Mouse (Mus musculus) embryo, embryonic 11 days (tissue): ENCODE results near the gene Actn1.
"Not testable (repeated sequence)": the region's sequence is repeated elsewhere in the genome, so short reads cannot be mapped to it uniquely, and the experiment has no call there.

ENCODE experiments used
- DNase-seq: peaks from one replicate; pipeline ENCODE4 v3.0.0-alpha.2; 2015

Gene Actn1

DNA sequence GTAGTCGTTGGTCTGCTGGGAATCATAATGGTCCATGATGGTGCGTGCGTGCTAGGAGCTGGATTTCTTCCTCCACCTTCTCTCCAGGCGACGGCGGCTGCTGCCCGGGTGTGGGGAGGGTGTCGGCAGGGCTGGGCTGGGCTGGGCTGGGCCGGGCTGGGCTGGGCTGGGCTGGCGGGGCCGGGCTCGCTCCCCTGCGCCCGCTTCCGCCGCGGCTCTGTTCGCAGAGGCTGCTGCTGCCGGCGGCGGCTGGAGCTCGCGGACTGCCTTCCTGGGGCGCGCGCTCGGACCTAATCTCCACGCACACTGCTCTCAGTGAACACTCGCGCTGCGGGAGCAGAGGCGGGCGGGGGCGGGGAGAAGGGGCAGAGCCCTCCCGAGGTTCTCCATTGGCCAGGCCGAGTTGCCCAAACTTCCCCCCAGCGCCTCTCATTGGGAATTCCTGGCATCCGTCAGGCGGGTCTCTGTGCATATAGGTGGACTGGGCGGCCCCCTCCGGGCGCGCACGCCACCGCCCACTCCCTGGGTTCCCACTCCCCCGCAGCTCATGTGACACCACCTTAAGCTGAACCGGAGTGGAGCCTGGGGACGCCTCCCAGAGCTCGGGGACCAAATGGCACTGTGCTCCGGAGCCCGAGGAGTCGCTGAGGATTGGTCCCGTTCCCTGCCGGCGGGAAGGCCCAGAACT lies at the start of gene Actn1:
Gene Actn1 (minus strand): TSS at position 316 of the 688 bp plus-strand sequence.
- peak; percentile 96 for DNase-seq

DNA sequence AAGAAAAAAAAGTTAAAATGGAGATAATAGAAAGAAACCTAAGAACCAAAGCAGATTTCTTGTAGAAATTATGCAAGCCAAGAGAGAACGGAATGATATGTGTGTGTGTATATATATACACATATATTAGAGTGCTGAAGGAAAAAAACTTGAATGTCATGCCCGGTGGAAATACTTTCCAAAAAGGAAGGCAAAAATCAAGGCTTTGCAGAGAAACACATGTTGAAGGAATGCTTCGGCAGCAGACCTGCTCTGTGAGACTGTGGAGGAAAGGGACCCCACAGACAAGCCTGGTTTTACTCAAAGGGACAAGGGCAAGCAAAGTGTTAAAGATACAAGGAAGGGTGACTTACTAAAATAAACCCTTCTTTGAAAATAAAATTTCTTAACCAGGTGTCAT lies 47.4 kb upstream of the Actn1 start:
- DNase-seq = no peak

DNA sequence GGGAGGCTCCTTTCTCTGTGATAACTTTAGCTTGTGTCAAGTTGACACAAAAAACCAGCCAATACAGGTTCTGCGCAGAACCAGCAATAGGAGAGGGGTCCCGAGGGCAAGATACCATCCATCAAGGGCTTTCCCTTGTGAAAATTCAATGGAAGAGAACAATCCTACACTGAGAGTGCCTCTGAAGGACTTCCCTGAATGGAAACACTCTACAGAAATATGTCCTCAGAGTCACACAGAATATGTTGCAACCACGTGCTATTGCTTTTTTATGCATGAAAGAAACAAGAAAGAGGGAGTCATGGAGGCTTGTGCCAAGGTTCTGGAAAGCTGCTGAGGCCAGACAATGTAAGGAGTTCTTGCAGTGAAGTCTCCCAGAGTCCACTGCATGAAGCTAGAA lies 44.3 kb upstream of the Actn1 start:
- no peak for DNase-seq

DNA sequence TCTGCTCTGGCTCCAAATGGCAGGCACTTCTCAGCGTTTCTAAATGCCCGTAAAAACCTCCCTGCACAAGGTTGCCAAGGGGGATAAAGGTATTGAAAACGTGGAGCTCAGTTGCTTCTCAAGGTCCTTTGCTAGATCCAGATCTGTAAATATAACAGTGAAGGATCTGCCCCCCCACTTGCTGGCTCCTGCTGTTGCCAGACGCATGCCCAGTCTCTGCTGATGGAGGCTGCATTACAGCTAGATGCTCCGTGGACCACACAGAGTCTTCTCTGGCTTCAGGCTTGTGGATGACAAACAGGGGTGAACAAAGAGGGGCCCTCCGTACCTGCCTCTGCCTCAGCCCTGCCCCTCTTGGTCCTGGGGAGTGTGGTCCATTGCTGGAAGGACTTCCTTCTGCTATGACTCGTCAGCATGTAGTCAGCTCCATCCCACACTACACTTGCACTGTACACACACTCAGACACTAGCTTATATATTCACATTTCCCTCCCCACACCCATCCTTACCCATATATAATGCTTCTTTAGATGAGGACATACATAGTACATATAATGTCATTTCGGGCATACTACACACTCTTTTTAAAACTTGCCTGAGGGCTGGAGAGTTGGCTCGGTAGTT lies 40.8 kb upstream of the Actn1 start:
- DNase-seq = no peak

GRCm38 (mm10) chr12:80298714-80299113 lies 38.5 kb upstream of the Actn1 start:
- DNase-seq = no peak

DNA sequence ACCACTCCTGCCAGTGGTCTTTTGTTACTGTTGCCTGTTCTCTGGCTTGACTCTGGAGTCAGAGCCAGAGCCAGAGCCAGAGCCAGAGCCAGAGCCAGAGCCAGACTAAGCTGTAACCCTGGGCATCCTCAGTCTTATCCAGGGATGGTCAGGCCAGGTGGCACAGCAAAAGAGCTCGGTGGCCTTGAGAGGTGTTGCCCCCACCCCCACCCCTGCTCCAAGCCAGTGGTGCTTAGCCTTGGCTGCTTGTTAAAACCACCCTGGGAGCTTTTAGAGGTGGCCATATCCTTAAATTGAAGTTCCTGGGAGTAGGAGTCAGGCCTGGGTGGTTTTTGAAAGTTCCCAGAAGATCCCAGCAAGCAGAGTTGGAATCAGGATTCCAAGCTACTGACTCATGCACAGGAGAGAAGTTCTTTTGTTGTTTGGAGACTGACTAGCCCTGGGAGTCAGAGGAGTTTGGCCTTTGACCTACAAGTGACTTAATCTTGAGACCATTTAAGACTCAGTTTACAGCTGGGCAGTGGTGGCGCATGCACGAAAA lies 31.8 kb upstream of the Actn1 start:
- no peak for DNase-seq

GRCm38 (mm10) chr12:80290964-80291363 lies 30.8 kb upstream of the Actn1 start:
- DNase-seq = no peak

GRCm38 (mm10) chr12:80290483-80290882 lies 30.3 kb upstream of the Actn1 start:
- no peak for DNase-seq

DNA sequence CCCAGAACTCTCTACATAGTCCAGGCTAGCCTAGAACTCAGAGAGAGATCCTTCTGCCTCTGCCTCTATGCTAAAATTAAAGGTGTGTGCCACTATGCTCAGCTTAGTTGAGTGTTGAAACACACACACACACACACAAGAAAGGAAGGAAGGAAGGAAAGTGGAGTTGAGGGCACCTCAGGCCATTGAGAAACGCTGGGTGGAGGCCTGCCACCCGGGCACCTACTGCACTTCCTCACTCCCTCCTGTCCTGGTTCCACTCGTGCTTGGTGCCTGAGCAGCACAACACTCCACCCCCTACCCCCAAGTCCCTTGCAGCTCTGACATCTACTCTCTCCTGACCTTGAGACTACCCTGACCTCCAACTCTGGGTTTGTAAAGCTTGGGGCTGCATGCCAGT lies 29.6 kb upstream of the Actn1 start:
- DNase-seq = no peak

GRCm38 (mm10) chr12:80285890-80286289 lies 25.7 kb upstream of the Actn1 start:
- no peak for DNase-seq

DNA sequence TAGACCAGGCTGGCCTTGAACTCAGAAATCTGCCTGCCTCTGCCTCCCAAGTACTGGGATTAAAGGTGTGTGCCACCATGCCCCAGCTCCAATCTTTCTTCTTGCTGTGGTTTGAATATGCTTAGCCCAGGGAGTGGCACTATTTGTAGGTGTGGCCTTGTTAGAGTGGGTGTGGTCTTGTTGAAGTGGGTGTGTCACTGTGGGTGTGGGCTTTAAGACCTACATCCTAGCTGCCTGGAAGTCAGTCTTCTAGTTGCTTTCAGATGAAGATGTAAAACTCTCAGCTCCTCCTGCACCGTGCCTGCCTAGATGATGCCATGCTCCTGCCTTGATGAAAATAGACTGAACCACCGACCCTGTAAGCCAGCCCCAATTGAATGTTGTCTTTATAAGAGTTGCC lies 24.1 kb upstream of the Actn1 start:
- DNase-seq = not testable (repeated sequence)

DNA sequence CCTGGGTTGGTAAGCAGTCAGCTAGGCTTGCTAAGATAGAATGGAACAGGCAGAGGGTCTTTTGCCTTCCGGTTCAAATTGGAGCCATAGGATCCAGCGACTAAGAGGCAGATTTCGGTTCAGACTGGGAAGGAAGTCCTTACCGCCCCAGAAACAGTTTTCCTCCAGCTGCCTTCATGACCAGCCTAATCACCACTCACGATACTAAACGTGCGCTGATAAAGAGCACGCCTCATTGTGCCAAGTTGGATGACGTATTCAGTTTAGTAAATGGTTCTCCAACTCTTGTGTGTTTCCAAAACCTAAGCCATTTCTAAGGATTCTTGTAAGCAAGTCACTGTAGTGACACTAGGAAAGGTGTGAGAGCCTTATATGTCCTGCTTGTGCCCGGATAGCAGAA lies 18.7 kb upstream of the Actn1 start:
- no peak for DNase-seq

- no peak for DNase-seq
These were observed 17.3 kb upstream of the Actn1 start for GRCm38 (mm10) chr12:80277428-80277827.

DNA sequence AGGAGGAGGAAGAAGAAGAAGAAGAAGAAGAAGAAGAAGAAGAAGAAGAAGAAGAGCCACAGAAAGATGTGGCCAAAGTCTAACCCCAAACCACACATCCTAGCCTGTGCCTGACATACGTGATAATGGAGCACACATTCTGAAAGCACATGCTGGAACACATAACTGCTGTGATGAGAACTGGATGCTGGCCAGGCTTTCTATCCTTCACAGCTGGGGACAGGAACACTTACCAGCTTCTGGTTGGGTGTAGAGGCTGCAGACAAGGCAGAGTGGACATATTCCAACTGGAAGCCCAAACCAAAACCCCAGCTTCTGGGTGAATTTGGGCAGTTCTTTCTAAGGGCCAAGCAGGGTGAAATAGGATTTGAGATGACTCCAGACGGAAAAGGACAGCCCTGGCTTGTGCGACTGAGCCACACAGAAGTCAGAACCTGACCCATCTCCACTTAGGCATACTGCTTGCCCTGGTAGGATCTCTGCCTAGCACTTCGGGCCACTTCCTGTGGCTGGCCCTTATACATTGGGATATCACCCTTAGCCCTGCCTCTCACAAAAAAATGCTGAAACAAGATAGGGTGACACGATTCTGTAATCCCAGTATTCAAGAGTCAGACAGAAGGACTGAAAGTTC lies 15.1 kb upstream of the Actn1 start:
- DNase-seq = no peak

DNA sequence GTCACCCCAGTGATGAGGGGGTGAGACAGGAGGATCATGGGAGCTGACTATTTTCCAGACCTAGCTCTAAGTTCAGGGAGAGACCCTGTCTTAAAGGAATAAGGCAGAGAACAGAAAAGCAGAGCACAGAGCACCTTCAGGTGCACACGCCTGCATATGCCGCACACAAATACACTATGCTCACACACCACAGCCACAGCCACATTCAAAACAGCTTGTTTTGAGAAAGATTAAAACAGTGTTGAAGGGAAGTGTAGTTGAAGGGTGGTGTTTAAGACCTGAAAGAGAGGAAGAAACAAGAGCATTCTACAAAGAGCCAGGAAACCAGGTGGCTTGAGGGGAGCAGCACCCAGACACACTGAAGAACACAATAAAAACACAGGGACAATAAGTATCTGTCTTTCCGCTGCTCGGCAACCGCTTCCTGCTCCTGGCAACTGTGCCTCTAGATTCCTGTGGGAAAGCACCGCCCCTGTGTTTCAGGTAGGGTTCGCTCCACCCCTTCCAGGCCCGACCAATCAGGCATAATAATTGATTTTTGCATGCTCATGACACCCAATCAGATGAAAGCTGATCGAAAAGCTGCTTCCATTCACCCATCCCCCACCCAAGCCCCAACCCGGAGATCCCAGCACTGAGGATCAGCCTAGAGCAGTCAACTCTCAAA lies 13.0 kb upstream of the Actn1 start:
- peak; percentile 85 for DNase-seq

DNA sequence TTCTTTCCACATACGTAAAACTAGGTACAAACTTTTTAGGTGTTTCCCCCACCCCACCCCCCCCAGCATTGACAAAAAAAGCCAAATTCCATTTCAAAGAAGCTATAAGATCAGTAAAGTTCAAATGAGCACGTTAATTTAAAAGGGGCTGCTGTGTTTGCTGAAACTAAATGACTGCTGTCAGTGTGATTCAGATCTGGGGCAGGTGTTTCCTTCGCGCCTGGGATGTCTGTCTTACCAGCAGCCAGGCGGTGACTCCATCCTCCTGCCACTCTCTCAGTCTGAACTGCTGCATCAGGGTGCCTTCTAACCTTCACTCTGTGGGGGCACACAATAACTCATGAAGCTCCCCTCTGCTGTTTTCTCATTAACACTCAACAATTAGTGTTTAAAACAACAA lies 11.6 kb upstream of the Actn1 start:
- DNase-seq = no peak

- peak; percentile 61 for DNase-seq
These were observed 10.8 kb upstream of the Actn1 start for GRCm38 (mm10) chr12:80270924-80271323.

DNA sequence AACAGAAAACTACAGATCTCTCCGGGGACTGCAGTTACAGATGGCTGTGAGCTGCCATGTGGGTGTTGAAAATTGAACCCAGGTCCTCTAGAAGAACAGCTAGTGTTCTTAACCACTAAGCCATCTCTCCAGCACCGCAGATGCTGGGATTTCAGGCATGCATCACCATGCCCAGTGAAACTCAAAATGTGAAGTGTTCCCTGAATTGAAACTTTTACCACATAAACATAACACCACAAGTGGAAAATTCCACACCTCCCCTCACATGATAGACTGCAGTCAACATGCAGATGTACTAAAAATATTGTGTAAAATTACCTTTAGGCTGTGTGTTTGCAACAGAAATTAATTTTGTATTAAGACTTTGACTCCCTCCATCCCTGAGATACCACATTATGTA lies 9.1 kb upstream of the Actn1 start:
- no peak for DNase-seq

DNA sequence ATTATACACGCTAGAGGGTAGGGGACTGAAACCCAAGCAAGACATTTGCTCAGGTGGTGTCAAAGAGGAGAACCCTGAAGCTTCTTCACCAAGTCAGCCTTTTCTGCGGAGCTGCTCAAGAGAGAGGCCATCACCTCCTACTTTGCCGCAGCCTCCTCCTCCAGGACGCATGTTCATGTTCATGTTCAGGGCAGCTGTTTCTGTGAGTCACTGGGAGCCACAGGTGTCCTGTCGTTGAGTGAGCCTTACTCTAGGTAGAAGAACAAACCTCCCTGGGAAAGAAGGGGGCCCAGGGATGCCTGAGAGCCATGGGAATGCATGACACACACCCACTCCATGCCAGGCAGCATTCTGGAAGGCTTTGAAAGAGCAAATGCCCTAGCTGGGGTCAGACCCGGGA lies 7.8 kb upstream of the Actn1 start:
- no peak for DNase-seq

DNA sequence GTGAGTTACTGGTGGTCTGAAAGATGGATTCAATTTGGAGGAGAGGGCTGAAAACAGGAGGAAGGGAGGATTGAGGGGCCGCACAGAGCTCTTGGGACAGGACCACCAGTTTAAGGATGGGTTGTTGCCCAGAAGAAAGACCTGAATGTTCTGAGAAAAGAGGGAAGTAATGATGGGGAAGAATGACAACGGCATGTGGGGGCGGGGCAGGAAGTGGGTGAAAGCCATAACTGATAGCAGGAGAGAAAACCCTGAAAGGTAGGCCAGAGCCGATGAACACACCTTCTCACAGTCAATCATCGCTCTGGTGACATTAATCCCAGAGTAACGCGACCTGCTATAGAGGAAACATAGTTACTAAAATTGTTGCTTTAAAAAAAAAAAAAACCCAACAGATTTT lies 4.2 kb upstream of the Actn1 start:
- not testable (repeated sequence) for DNase-seq

DNA sequence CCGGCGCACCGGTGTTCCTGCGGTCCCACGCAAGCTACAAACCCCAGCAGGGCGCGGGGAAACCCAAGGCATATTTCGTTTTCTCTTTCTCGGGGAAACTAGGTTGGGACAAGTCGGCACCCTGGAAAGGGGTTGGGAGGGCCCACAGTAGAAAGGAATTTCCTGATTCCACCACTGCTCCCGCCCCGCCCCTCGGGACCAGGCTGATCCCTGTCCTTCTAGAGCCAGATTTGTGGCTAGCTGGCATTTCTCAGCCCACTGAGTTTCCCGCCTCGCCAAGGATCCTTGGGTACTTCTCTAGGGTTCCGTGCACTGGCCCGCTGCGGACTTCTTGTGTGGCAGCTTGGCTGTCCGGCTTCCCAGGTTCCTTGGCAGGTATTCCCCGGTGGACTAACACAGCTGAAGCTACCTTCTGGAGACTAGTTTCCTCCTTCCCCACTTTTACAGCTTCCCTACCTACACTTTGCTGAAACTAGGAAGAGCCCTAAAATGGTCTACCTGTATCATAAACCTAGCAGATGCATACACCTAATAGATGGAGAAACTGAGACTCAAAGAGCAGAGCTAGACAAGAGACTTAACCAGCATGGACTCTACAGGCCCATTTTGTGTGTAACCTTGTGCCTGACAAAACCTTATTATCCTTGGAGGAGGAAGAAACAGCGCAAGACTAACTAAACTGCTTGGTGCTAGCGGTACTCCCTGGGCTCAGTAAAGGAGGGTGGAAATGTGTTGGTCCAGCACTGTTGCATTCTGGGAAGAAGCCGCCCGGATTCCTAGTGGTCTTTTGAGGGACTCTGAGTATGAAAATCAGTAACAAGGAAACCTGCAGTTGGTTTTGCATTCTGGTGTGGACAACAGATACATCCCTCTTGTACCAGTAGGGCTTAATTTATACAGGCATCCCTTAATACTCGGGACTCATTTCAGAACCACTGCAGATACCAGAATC lies 849 bp upstream of the Actn1 start:
- DNase-seq = peak; percentile 67
